Mouse (Mus musculus) urinary bladder, postnatal 25 days (tissue): ENCODE data around the gene Vamp2.

Experiments
- DNase-seq: peaks from one replicate; pipeline ENCODE4 v3.0.0; 2022; ENCODE audit warnings: low spot score

Vamp2 gene

GRCm38 (mm10) chr11:69088103-69088855 is at the start of gene Vamp2:
Vamp2 (plus strand) TSS chr11:69088490.
- DNase-seq, result peak; percentile 92

GRCm38 (mm10) chr11:69045531-69046394 is 42.5 kb upstream of the Vamp2 start, which contains the start of gene Aurkb:
Aurkb (plus strand) TSS chr11:69045647.
- peak; percentile 64 for DNase-seq

GRCm38 (mm10) chr11:69046395-69046774 is 41.9 kb upstream of the Vamp2 start:
- DNase-seq, result no peak

- DNase-seq, result no peak
These were observed 40.7 kb upstream of the Vamp2 start for GRCm38 (mm10) chr11:69047592-69047991.

- DNase-seq, result no peak
These were observed 40.1 kb upstream of the Vamp2 start for GRCm38 (mm10) chr11:69048151-69048550.

- DNase-seq, result no peak
These were observed 37.5 kb upstream of the Vamp2 start for GRCm38 (mm10) chr11:69050748-69051147.

- no peak for DNase-seq
These were observed 36.5 kb upstream of the Vamp2 start for GRCm38 (mm10) chr11:69051771-69052170.

GRCm38 (mm10) chr11:69052824-69053421 is 35.4 kb upstream of the Vamp2 start:
- DNase-seq, result no peak

- no peak for DNase-seq
These were observed 34.4 kb upstream of the Vamp2 start for GRCm38 (mm10) chr11:69053848-69054247.

- DNase-seq, result no peak
These were observed 30.0 kb upstream of the Vamp2 start for GRCm38 (mm10) chr11:69058265-69058664.

GRCm38 (mm10) chr11:69058729-69059356 is 29.4 kb upstream of the Vamp2 start:
- no peak for DNase-seq

- DNase-seq, result peak; percentile 84
These were observed 28.8 kb upstream of the Vamp2 start, which contains the start of gene Borcs6 for GRCm38 (mm10) chr11:69059357-69059974. Borcs6 (plus strand) TSS chr11:69059717.

GRCm38 (mm10) chr11:69059975-69060411 is 28.3 kb upstream of the Vamp2 start:
- no peak for DNase-seq

GRCm38 (mm10) chr11:69060448-69061254 is 27.6 kb upstream of the Vamp2 start:
- no peak for DNase-seq

- DNase-seq, result no peak
These were observed 26.9 kb upstream of the Vamp2 start for GRCm38 (mm10) chr11:69061255-69061912.

- peak; percentile 69 for DNase-seq
These were observed 26.0 kb upstream of the Vamp2 start for GRCm38 (mm10) chr11:69062194-69062760.

- peak; percentile 96 for DNase-seq
These were observed 25.5 kb upstream of the Vamp2 start for GRCm38 (mm10) chr11:69062761-69063224.

- peak; percentile 85 for DNase-seq
These were observed 24.7 kb upstream of the Vamp2 start for GRCm38 (mm10) chr11:69063413-69064201.
